Mouse (Mus musculus) forebrain, embryonic 14.5 days (tissue): Measurements from ENCODE around the gene Mboat7. TPM values are rescaled to one million over a fixed set of nuclear protein-coding genes. Genes with fewer than 3 reads are reported as not detected.

Experiments used
- ATAC-seq: fragments of 200-750 bp; cut with Nextera tagmentation; 2 replicates; pipeline ENCODE4 v1.8.0; 2017; ENCODE audit warnings: mild to moderate bottlenecking, moderate library complexity
- DNase-seq: peaks from one replicate; pipeline ENCODE4 v3.0.0-alpha.2; 2015; ENCODE audit warnings: low spot score
- H3K27ac ChIP-seq: fragments of 300-500 bp; sonication (generic); 2 replicates; pipeline ENCODE4 v1.5.1; 2014; ENCODE audit warnings: low read depth, mild to moderate bottlenecking, control low read depth, low read length, moderate library complexity
- H3K27me3 ChIP-seq: fragments of 300-500 bp; sonication (generic); replicated peaks from 2 replicates; pipeline ENCODE4 v1.6.1; 2014; ENCODE audit warnings: low read length, control low read depth, mixed read lengths; ENCODE audit not compliant: control insufficient read depth, insufficient read depth
- H3K36me3 ChIP-seq: fragments of 300-500 bp; sonication (generic); 2 replicates; pipeline ENCODE4 v1.6.1; 2014; ENCODE audit warnings: low read length, control low read depth; ENCODE audit not compliant: control insufficient read depth, insufficient read depth
- H3K4me1 ChIP-seq: fragments of 300-500 bp; sonication (generic); 2 replicates; pipeline ENCODE4 v1.6.1; 2014; ENCODE audit warnings: antibody characterized with exemption, low read length, control low read depth; ENCODE audit not compliant: control insufficient read depth, insufficient read depth
- H3K4me2 ChIP-seq: fragments of 300-500 bp; sonication (generic); 2 replicates; pipeline ENCODE4 v1.6.1; 2014; ENCODE audit warnings: mild to moderate bottlenecking, control low read depth, low read length
- H3K4me3 ChIP-seq: fragments of 300-500 bp; sonication (generic); 2 replicates; pipeline ENCODE4 v1.5.1; 2014; ENCODE audit warnings: low read depth, low read length, control low read depth
- H3K9ac ChIP-seq: fragments of 300-500 bp; sonication (generic); 2 replicates; pipeline ENCODE4 v1.6.1; 2014; ENCODE audit warnings: mild to moderate bottlenecking, low read length, control low read depth, moderate library complexity
- H3K9me3 ChIP-seq: fragments of 300-500 bp; sonication (generic); replicated peaks from 2 replicates; pipeline ENCODE4 v1.6.1; 2016; ENCODE audit warnings: low read length, control low read depth, mixed read lengths; ENCODE audit not compliant: control insufficient read depth
- WGBS: fragments of 180-500 bp; shearing (Covaris S2); extraction: QIAGEN DNeasy Blood & Tissue Kit; methylation state at CpG from one replicate; pipeline ENCODE4 v1.1.7; 2014; 5-methylcytosine and 5-hydroxymethylcytosine counted together
- microRNA-seq: library from miRNA; unstranded; fragments of <30 nt; microRNA quantifications from one replicate; pipeline ENCODE4, GENCODE M21; 2016
- polyA plus RNA-seq: library from polyadenylated mRNA; unstranded; fragments of >200 nt; fragmentation: Nextera tagmentation; extraction: Ambion mirVana; gene quantifications from 2 replicates; pipeline ENCODE4 v1.2.1, GENCODE M21; 2014

Gene Mboat7
- polyA plus RNA-seq, 1 experiment from 2014 or later, result 35.1 TPM

- WGBS, result 61% methylated on average over 3 of the region's 3 CpGs
- no peak for ATAC-seq
These were observed 62.9 kb downstream of the Mboat7 start for GRCm38 (mm10) chr7:3630478-3630815.

GRCm38 (mm10) chr7:3629543-3630477 lies 63.5 kb downstream of the Mboat7 start, which contains the start of the genes Tfpt and Prpf31:
TSS of gene Tfpt (minus strand) at chr7:3629929.
TSS of gene Prpf31 (plus strand) at chr7:3629985.
- ATAC-seq (peak; percentile 92), DNase-seq (peak; percentile 99)
- H3K27me3 ChIP-seq, result no peaks in the 10 kb centered on the region
- H3K4me1 ChIP-seq, result peaks cover 14% of the 10 kb centered on the region
- H3K4me3 ChIP-seq, result peak within 1 kb of the TSS; percentile 62
- H3K4me2 ChIP-seq, result peak within 1 kb of the TSS; percentile 98
- under 1% methylated on average over 47 of the region's 47 CpGs for WGBS
- peak within 1 kb of the TSS; percentile 78 for H3K9ac ChIP-seq
- no peaks in the 10 kb centered on the region for H3K9me3 ChIP-seq
- peak within 1 kb of the TSS; percentile 14; the same call in 1 of the 2 replicates for H3K27ac ChIP-seq
- H3K36me3 ChIP-seq, result peaks cover 24% of the 10 kb centered on the region

More at GRCm38 (mm10) chr7:3630478-3630815, 62.9 kb downstream of the Mboat7 start:
- peaks cover 30% of the 10 kb centered on the region for H3K36me3 ChIP-seq
- peak overlapping the region; percentile 78 for H3K9ac ChIP-seq
- H3K9me3 ChIP-seq, result no peaks in the 10 kb centered on the region
- peak overlapping the region; percentile 79 for H3K4me2 ChIP-seq
- no peak for DNase-seq
- H3K27me3 ChIP-seq, result no peaks in the 10 kb centered on the region
- H3K4me1 ChIP-seq, result peaks cover 14% of the 10 kb centered on the region
- peak overlapping the region; percentile 62 for H3K4me3 ChIP-seq
- H3K27ac ChIP-seq, result no peak overlapping the region

- DNase-seq, result no peak
- Histone ChIP-seq H3K27me3 (no peaks in the 10 kb centered on the region), H3K9me3 (no peaks in the 10 kb centered on the region), H3K36me3 (peaks cover 23% of the 10 kb centered on the region), H3K9ac (peak overlapping the region; percentile 78), H3K4me1 (peaks cover 14% of the 10 kb centered on the region), H3K27ac (0 out of 2 replicates have a peak overlapping the region, but pooled peaks have one; percentile 14), H3K4me2 (peak overlapping the region; percentile 98), H3K4me3 (peak overlapping the region; percentile 62)
- 37% methylated on average over 4 of the region's 4 CpGs for WGBS
- ATAC-seq, result peak; percentile 35
These were observed 64.3 kb downstream of the Mboat7 start for GRCm38 (mm10) chr7:3629030-3629429.

Small RNA genes lying within 50 kb of the gene (microRNA-seq; reads per million reads assigned to microRNA genes)
- 4.2 reads per million, percentile 23 among the genes with 10 or more reads in this experiment for gene Mir3572

Other genes with a start within 250 kb of the Mboat7 start
- not detected in 2 replicates for gene Tarm1, start 190.9 kb downstream of the Mboat7 start, polyA plus RNA-seq
- gene Oscar, start 77.4 kb downstream of the Mboat7 start, polyA plus RNA-seq, result 0.13 and 0.23 TPM in 2 replicates
- 424 and 576 TPM in 2 replicates for gene Ndufa3, start 76.2 kb downstream of the Mboat7 start, polyA plus RNA-seq
- gene Tfpt, start 63.6 kb downstream of the Mboat7 start, polyA plus RNA-seq, result 31.3 and 34.8 TPM in 2 replicates
- gene Prpf31, start 63.5 kb downstream of the Mboat7 start, polyA plus RNA-seq, result 99.7 and 102 TPM in 2 replicates
- gene Cnot3, start 48.3 kb downstream of the Mboat7 start, polyA plus RNA-seq, result 40.5 and 44.2 TPM in 2 replicates
- 10.2 and 12.3 TPM in 2 replicates for gene Leng1, start 27.7 kb downstream of the Mboat7 start, polyA plus RNA-seq
- gene Tmc4, start 16.0 kb downstream of the Mboat7 start, polyA plus RNA-seq, result 1.8 and 2.1 TPM in 2 replicates
- gene Tsen34, start 660 bp downstream of the Mboat7 start, polyA plus RNA-seq, result 233 TPM in 2 replicates
- gene Rps9, start 10.5 kb upstream of the Mboat7 start, polyA plus RNA-seq, result 1,006 and 1,170 TPM in 2 replicates
- 0.10 and 0.19 TPM in 2 replicates for gene Pirb, start 26.9 kb upstream of the Mboat7 start, polyA plus RNA-seq
- not detected in 2 replicates for gene Gm15448, start 132.2 kb upstream of the Mboat7 start, polyA plus RNA-seq
- gene Pira2, start 151.5 kb upstream of the Mboat7 start, polyA plus RNA-seq, result not detected in 2 replicates
- not detected in 2 replicates for gene Gm14548, start 204.6 kb upstream of the Mboat7 start, polyA plus RNA-seq
- not detected in 2 replicates for gene Lilra6, start 222.0 kb upstream of the Mboat7 start, polyA plus RNA-seq